Mouse (Mus musculus): ENCODE results near the gene Gm28038.

DNA sequence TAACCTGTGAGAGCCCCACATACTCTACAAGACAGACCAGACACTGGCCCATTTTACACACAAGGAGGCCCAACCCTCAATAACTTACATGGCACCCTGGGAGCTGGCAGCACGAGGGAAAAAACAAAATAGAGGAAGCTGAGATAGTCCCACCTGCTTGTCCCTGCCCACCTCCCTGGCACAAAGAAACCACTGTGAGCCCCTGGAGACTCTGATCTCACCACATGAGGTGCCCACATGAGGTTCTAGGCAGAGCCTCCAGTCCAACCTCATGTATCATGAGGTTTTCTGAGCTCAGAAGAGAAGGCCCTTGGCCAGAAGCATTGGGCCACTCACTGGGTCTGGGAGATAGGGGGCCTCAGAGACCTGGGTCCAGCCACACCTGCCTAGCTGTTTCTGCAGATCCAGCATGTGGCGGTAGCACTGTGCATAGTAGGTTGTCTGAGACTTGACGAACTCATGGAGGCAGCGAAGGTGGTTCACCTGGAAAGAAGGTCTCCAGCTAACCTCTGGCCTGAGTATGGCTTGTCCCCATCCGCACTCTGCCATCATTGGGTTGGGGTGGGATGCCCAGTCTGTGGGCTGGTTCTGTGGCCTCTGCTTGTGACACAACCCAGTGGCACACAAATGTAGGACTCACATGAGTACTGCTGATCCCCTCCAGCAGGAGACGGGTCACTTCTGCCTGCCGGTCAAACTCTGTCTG is 65.3 kb downstream of the Gm28038 start:
- TF ChIP-seq CTCF (IDR thresholded peaks at IDR 0.05) (no peak), EP300 (IDR thresholded peaks at IDR 0.05) (no peak)

Data from lung, postnatal 0 days (tissue).